In the genomic region with DNA sequence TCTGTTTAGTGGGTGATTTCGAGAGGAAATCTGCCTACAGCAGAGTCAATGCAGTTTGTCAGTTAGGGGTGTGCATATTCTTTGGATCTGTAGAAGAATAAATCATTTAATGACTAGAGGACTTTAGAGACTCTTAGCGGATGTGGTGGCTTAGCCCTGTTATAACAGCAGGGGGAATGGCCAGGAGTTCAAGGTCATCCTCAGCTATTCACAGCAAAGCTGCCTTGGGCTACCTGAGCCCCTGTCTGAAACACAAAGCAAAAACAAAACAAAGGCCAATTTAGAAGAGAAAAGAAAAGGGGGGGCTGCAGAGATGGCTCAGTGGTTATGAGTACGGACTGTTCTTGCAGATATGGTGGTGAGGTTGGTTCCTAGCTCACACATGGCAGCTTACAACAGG, we compare ENCODE assay signal across 34 mouse cellular contexts. TPM values are rescaled to one million over a fixed set of nuclear protein-coding genes. Genes with fewer than 3 reads are reported as not detected.
"Had no signal": no experiment of that assay in that cellular context is flagged by ENCODE, and none has a peak within 500 bp of the region (broad histone marks: within the 10 kb centered on the region; RNA-seq: fewer than 3 reads in every experiment).

No protein-coding gene starts in this region.

- H3K4me2 ChIP-seq: heart, embryonic 13.5 days; heart, embryonic 15.5 days; hindbrain, embryonic 13.5 days; hindbrain, embryonic 15.5 days; kidney, embryonic 15.5 days; limb, embryonic 13.5 days; limb, embryonic 15.5 days; liver, embryonic 12.5 days had no signal

- H3K4me1 ChIP-seq: heart, embryonic 10.5 days; heart, embryonic 13.5 days; heart, embryonic 15.5 days; hindbrain, embryonic 10.5 days; hindbrain, embryonic 13.5 days; hindbrain, embryonic 15.5 days; kidney, embryonic 15.5 days; limb, embryonic 13.5 days; limb, embryonic 15.5 days; liver, embryonic 12.5 days had no signal

- DNase-seq: gastrocnemius, adult 2 months; gastrocnemius, postnatal 10 days; gastrocnemius, postnatal 25 days; heart, adult 2 months; heart, postnatal 4 days; kidney, adult 11 months; kidney, adult 2 months; kidney, adult 9 months; kidney, postnatal 14 days; kidney, postnatal 36 days; layer of hippocampus, adult 9-11 months; layer of hippocampus, postnatal 36 days; left cerebral cortex, postnatal 4 days had no signal

- H3K9ac ChIP-seq: heart, embryonic 13.5 days; heart, embryonic 15.5 days; hindbrain, embryonic 13.5 days; hindbrain, embryonic 15.5 days; kidney, embryonic 15.5 days; limb, embryonic 13.5 days; limb, embryonic 15.5 days; liver, embryonic 12.5 days; liver, embryonic 14.5 days had no signal

- H3K27me3 ChIP-seq: heart, embryonic 13.5 days; heart, embryonic 15.5 days; hindbrain, embryonic 13.5 days; hindbrain, embryonic 15.5 days; kidney, embryonic 15.5 days; limb, embryonic 13.5 days; limb, embryonic 15.5 days; liver, embryonic 12.5 days had no signal

- H3K4me3 ChIP-seq: gastrocnemius, adult 2 months; heart, adult 2 months; heart, embryonic 10.5 days; heart, embryonic 13.5 days; heart, embryonic 15.5 days; hindbrain, embryonic 10.5 days; hindbrain, embryonic 13.5 days; hindbrain, embryonic 15.5 days; kidney, embryonic 15.5 days; limb, embryonic 13.5 days; limb, embryonic 15.5 days; liver, embryonic 12.5 days had no signal

- H3K27ac ChIP-seq: gastrocnemius, adult 2 months; heart, adult 2 months; heart, embryonic 10.5 days; heart, embryonic 13.5 days; heart, embryonic 15.5 days; hindbrain, embryonic 10.5 days; hindbrain, embryonic 13.5 days; hindbrain, embryonic 15.5 days; hindbrain, postnatal 0 days; kidney, embryonic 15.5 days; kidney, postnatal 0 days; limb, embryonic 13.5 days; limb, embryonic 15.5 days; liver, embryonic 12.5 days; liver, embryonic 14.5 days had no signal

- H3K9me3 ChIP-seq: heart, embryonic 10.5 days; heart, embryonic 13.5 days; heart, embryonic 15.5 days; hindbrain, embryonic 10.5 days; hindbrain, embryonic 13.5 days; hindbrain, embryonic 15.5 days; kidney, embryonic 15.5 days; limb, embryonic 13.5 days; limb, embryonic 15.5 days; liver, embryonic 12.5 days had no signal

- ATAC-seq: hindbrain, postnatal 0 days; intestine, embryonic 16.5 days; liver, embryonic 12.5 days had no signal

- H3K36me3 ChIP-seq: heart, embryonic 10.5 days; heart, embryonic 13.5 days; heart, embryonic 15.5 days; hindbrain, embryonic 10.5 days; hindbrain, embryonic 13.5 days; kidney, embryonic 15.5 days; limb, embryonic 13.5 days; limb, embryonic 15.5 days; liver, embryonic 12.5 days had no signal

RNA-seq across cellular contexts. Expression of gene 2900011O08Rik, which starts 35.2 kb away (rescaled TPM):
- total RNA-seq: gastrocnemius, adult 2 months; gastrocnemius, postnatal 25 days; granulocyte monocyte progenitor cell, adult 5-6 weeks; heart, adult 2 months; heart, postnatal 25 days; liver, adult 2 months had no signal
- polyA plus RNA-seq: liver, adult 2 months had no signal

RNA-seq across cellular contexts. Expression of gene Ifitm7, which starts 35.4 kb away (rescaled TPM):
- total RNA-seq: gastrocnemius, adult 2 months; gastrocnemius, postnatal 10 days; gastrocnemius, postnatal 25 days; gastrocnemius, postnatal 4 days; heart, adult 2 months; heart, postnatal 25 days; heart, postnatal 4 days; liver, adult 2 months had no signal
- polyA plus RNA-seq: heart, adult 2 months; heart, embryonic 13.5 days; heart, embryonic 15.5 days; heart, postnatal 0 days; intestine, embryonic 14.5 days; intestine, embryonic 16.5 days; large intestine, adult 2 months; limb, embryonic 15.5 days; liver, adult 2 months; liver, embryonic 12.5 days had no signal

RNA-seq across cellular contexts. Expression of gene Mpv17l, which starts 48.3 kb away (rescaled TPM):
- total RNA-seq: granulocyte monocyte progenitor cell, adult 5-6 weeks had no signal
